Mouse (Mus musculus) CH12.LX (cell line): ENCODE measurements around the gene Nags. TPM values are rescaled to one million over a fixed set of nuclear protein-coding genes. Genes with fewer than 3 reads are reported as not detected.

Source experiments
- DNase-seq: peaks from one replicate; pipeline ENCODE4 v3.0.0-alpha.2; 2013; ENCODE audit errors: extremely low read depth
- H3K27ac ChIP-seq: 2 replicates; pipeline ENCODE4 v1.5.1; 2012; ENCODE audit warnings: low read depth, mild to moderate bottlenecking, control low read depth, moderate library complexity; ENCODE audit not compliant: insufficient read depth
- H3K27me3 ChIP-seq: replicated peaks from 2 replicates; pipeline ENCODE3; 2012; ENCODE audit warnings: inconsistent platforms
- H3K36me3 ChIP-seq, 2 experiments: replicated peaks in 1 of 2; 2 replicates each; pipeline versions ENCODE3 to v1.6.1; 2012; ENCODE audit warnings: inconsistent platforms in 1 of 2, low read length in 1 of 2, mild to moderate bottlenecking in 1 of 2, mixed read lengths in 1 of 2, moderate library complexity in 1 of 2; ENCODE audit not compliant: control insufficient read depth in 1 of 2, insufficient read depth in 1 of 2
- H3K4me1 ChIP-seq, 2 experiments: 2 replicates each; pipeline ENCODE4 v1.6.1; 2012; ENCODE audit warnings: inconsistent platforms in 1 of 2, moderate library complexity in 1 of 2; ENCODE audit not compliant: insufficient read depth in 2 of 2, control insufficient read depth in 1 of 2
- H3K4me2 ChIP-seq: 2 replicates; pipeline ENCODE4 v1.6.1; 2012; ENCODE audit warnings: low read depth, mild to moderate bottlenecking, control low read depth; ENCODE audit not compliant: poor library complexity, insufficient read depth, severe bottlenecking
- H3K4me3 ChIP-seq, 3 experiments: fragments of 150-350 bp in 1 of 3; sonication (generic) in 1 of 3; replicated peaks in 1 of 3; 2 replicates each; pipeline versions ENCODE3 to v1.5.1; 2011 to 2012; ENCODE audit warnings: low read depth in 2 of 3, low read length in 2 of 3, mild to moderate bottlenecking in 2 of 3, moderate library complexity in 2 of 3, control low read depth in 1 of 3, improper control_type of control experiment in 1 of 3, inconsistent platforms in 1 of 3, mixed read lengths in 1 of 3; ENCODE audit not compliant: poor library complexity in 1 of 3
- H3K79me2 ChIP-seq: replicated peaks from 2 replicates; pipeline ENCODE4 v1.6.1; 2012; ENCODE audit warnings: mild to moderate bottlenecking, moderate library complexity; ENCODE audit not compliant: control insufficient read depth, poor library complexity, insufficient read depth, severe bottlenecking; ENCODE audit errors: extremely low read depth
- H3K9ac ChIP-seq: 2 replicates; pipeline ENCODE4 v1.6.1; 2012; ENCODE audit warnings: low read depth, mild to moderate bottlenecking, control low read depth, moderate library complexity; ENCODE audit not compliant: insufficient read depth
- H3K9me3 ChIP-seq: replicated peaks from 2 replicates; pipeline ENCODE3; 2012; ENCODE audit warnings: low read length, inconsistent platforms, mixed read lengths
- CHD1 ChIP-seq: IDR thresholded peaks from 2 replicates; pipeline ENCODE4 v1.6.1; 2012; ENCODE audit warnings: low read depth, low read length, improper control_type of control experiment, inconsistent platforms
- CTCF ChIP-seq, 2 experiments: IDR thresholded peaks in 1 of 2; conservative IDR thresholded peaks in 1 of 2; 2 replicates each; pipeline ENCODE4 v1.5.1; 2011 to 2012; ENCODE audit warnings: low read depth in 2 of 2, low read length in 2 of 2, improper control_type of control experiment in 1 of 2, inconsistent platforms in 1 of 2, mild to moderate bottlenecking in 1 of 2, moderate library complexity in 1 of 2
- E2F4 ChIP-seq: IDR thresholded peaks from 2 replicates; pipeline ENCODE4 v1.6.1; 2011; ENCODE audit warnings: low read depth, low read length, improper control_type of control experiment; ENCODE audit not compliant: insufficient replicate concordance
- EP300 ChIP-seq: IDR thresholded peaks from 2 replicates; pipeline ENCODE4 v1.6.1; 2011; ENCODE audit warnings: low read length, improper control_type of control experiment
- ETS1 ChIP-seq: conservative IDR thresholded peaks from 2 replicates; pipeline ENCODE4 v1.6.1; 2012; ENCODE audit warnings: low read depth, mild to moderate bottlenecking, inconsistent platforms, low read length, improper control_type of control experiment, moderate library complexity
- GABPA ChIP-seq: IDR thresholded peaks from 2 replicates; pipeline ENCODE4 v1.6.1; 2012; ENCODE audit warnings: low read depth, low read length, improper control_type of control experiment, inconsistent platforms; ENCODE audit not compliant: insufficient replicate concordance
- HCFC1 ChIP-seq: IDR thresholded peaks from 2 replicates; pipeline ENCODE4 v1.6.1; 2012; ENCODE audit warnings: low read depth, mild to moderate bottlenecking, inconsistent platforms, low read length, improper control_type of control experiment
- IRF4 ChIP-seq: IDR thresholded peaks from 2 replicates; pipeline ENCODE4 v1.6.1; 2014; ENCODE audit warnings: low read depth, mild to moderate bottlenecking, inconsistent platforms, low read length, improper control_type of control experiment
- KAT2A ChIP-seq: IDR thresholded peaks from 2 replicates; pipeline ENCODE4 v1.6.1; 2012; ENCODE audit warnings: low read length, improper control_type of control experiment, inconsistent platforms; ENCODE audit not compliant: insufficient replicate concordance
- MAFK ChIP-seq: IDR thresholded peaks from 2 replicates; pipeline ENCODE4 v1.6.1; 2011; ENCODE audit warnings: low read length, improper control_type of control experiment; ENCODE audit not compliant: insufficient replicate concordance
- MXI1 ChIP-seq: IDR thresholded peaks from 2 replicates; pipeline ENCODE4 v1.6.1; 2011; ENCODE audit warnings: mild to moderate bottlenecking, low read depth, low read length, improper control_type of control experiment
- NELFE ChIP-seq: IDR thresholded peaks from 2 replicates; pipeline ENCODE4 v1.6.1; 2011; ENCODE audit warnings: low read depth, low read length, improper control_type of control experiment
- NRF1 ChIP-seq: IDR thresholded peaks from 2 replicates; pipeline ENCODE4 v1.6.1; 2014; ENCODE audit warnings: low read depth, mild to moderate bottlenecking, inconsistent platforms, low read length, improper control_type of control experiment, moderate library complexity
- RAD21 ChIP-seq: IDR thresholded peaks from 2 replicates; pipeline ENCODE4 v1.6.1; 2011; ENCODE audit warnings: low read depth, mild to moderate bottlenecking, low read length, improper control_type of control experiment, moderate library complexity
- TBP ChIP-seq: conservative IDR thresholded peaks from 2 replicates; pipeline ENCODE4 v1.6.1; 2011; ENCODE audit warnings: low read depth, low read length, improper control_type of control experiment
- TCF12 ChIP-seq: IDR thresholded peaks from 2 replicates; pipeline ENCODE4 v1.6.1; 2014; ENCODE audit warnings: low read depth, mild to moderate bottlenecking, inconsistent platforms, low read length, improper control_type of control experiment
- ZKSCAN1 ChIP-seq: IDR thresholded peaks from 2 replicates; pipeline ENCODE4 v1.6.1; 2012; ENCODE audit warnings: low read depth, inconsistent platforms, low read length, improper control_type of control experiment, borderline replicate concordance
- ZMIZ1 ChIP-seq: IDR thresholded peaks from 2 replicates; pipeline ENCODE4 v1.6.1; 2012; ENCODE audit warnings: low read depth, mild to moderate bottlenecking, inconsistent platforms, low read length, improper control_type of control experiment
- dilution Hi-C: fragments of 300-500 bp; cut with MboI; formaldehyde crosslinking; loops from 2 replicates; pipeline ENCODE4 v1.14.3; 2020; ENCODE audit warnings: low sequenced_read_pairs; ENCODE audit not compliant: extremely low pct_unique_long_range_greater_than_20kb, extremely low pct_ligation_motif_present
- in situ Hi-C: fragments of 300-500 bp; cut with MboI; formaldehyde crosslinking; loops from 3 replicates; pipeline ENCODE4 v1.14.3; 2019; ENCODE audit warnings: low sequenced_read_pairs, low pct_ligation_motif_present, low pct_unique_long_range_greater_than_20kb, mixed read lengths
- polyA plus RNA-seq: library from polyadenylated mRNA; unstranded; fragments of >175 nt; gene quantifications from 2 replicates; pipeline ENCODE4 v1.2.1, GENCODE M21; 2012; ENCODE audit warnings: low read depth; ENCODE audit not compliant: insufficient read length
- total RNA-seq, 2 experiments: library from RNA; depleted of rRNA; stranded (reverse); fragments of 300-350 nt in 1 of 2; fragments of >200 nt in 1 of 2; gene quantifications; 2 replicates each; pipeline ENCODE4 v1.2.3; 2012 to 2014

Gene Nags
- total and polyA plus RNA-seq, 3 experiments: not detected

DNA sequence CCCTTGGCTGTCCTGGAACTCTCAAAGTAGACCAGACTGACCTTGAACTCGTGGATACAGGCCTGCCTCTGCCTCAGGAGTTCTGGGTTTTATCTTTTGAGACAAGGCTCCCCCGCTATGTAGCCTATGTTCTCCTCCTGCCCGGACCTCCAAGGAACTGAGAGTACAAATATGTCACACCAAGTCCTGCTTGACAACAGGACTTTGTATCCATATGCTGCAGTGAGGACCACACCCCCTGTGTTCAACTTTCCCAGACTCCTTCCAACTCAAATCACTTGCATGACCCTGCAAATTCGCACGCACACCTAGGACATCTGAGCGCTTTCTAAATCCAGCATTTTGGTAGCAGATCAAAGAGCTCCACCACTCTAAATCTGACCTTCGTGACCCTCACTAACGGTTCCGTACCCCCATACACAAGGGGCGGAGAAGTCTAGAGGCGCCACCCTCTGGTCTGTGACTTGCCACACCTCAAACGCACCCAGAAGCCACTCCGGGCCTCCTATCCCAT lies 299 bp upstream of the Nags start:
- Histone ChIP-seq H3K9me3 (peaks cover 6% of the 10 kb centered on the region), H3K27ac (no peak overlapping the region), H3K4me3 (no peak overlapping the region), H3K4me2 (no peak overlapping the region), H3K9ac (no peak overlapping the region), H3K4me1 (no peaks in the 10 kb centered on the region), H3K27me3 (peaks cover 55% of the 10 kb centered on the region), H3K79me2 (no peaks in the 10 kb centered on the region), H3K36me3 (no peaks in the 10 kb centered on the region)
- dilution Hi-C loops: no loop called here
- DNase-seq: no peak
- in situ Hi-C loops: no loop called here
- no peak for TF ChIP-seq MXI1
- no peak for TF ChIP-seq TBP
- no peak for TF ChIP-seq IRF4
- TF ChIP-seq EP300: no peak
- TF ChIP-seq MAFK: no peak
- no peak for TF ChIP-seq RAD21
- TF ChIP-seq KAT2A: no peak
- TF ChIP-seq CTCF (conservative IDR thresholded peaks at IDR 0.05 in 1 of 2, IDR thresholded peaks at IDR 0.05 in 1 of 2; ENCODE audit: low read depth in 2 of 2, low read length in 2 of 2): no peak
- no peak for TF ChIP-seq E2F4
- no peak for TF ChIP-seq NELFE
- no peak for TF ChIP-seq TCF12
- TF ChIP-seq GABPA: no peak
- TF ChIP-seq HCFC1: no peak

DNA sequence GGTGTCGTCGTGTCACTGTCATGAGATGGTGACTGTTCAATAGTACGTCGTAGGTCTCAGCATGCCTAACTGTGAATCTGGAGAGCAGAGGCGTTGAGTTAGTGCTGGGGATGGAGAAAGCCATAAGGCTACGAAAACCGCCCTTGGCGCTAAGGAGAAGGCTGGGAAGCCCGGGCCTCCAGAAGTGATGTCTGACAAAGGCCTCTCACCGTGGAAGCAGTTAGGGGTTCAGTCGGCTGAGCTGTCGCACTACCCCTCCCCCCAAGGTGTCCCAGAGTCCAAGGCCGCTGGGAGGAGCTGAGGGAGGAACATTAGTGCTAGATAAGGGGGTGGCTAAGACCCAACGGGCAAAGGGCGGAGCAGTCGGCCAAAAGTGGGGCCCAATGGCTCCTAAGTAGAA lies 692 bp downstream of the Nags start:
- Histone ChIP-seq H3K4me2 (no peak overlapping the region), H3K36me3 (no peaks in the 10 kb centered on the region), H3K9me3 (peaks cover 6% of the 10 kb centered on the region), H3K4me3 (no peak overlapping the region), H3K9ac (no peak overlapping the region), H3K27ac (no peak overlapping the region), H3K27me3 (peaks cover 54% of the 10 kb centered on the region), H3K79me2 (no peaks in the 10 kb centered on the region), H3K4me1 (no peaks in the 10 kb centered on the region)
- no peak for DNase-seq
- dilution Hi-C loops: no loop called here
- in situ Hi-C loops: no loop called here
- TF ChIP-seq ZKSCAN1 (no peak), NRF1 (no peak), EP300 (no peak), ETS1 (no peak), CHD1 (no peak), TCF12 (no peak), ZMIZ1 (no peak)
